Mouse (Mus musculus): ENCODE measurements around the gene Scn4a.

Gene Scn4a

GRCm38 (mm10) chr11:106314333-106314812 lies 38.7 kb downstream of the Scn4a start, which contains the start of gene Cd79b:
TSS of gene Cd79b (minus strand) at chr11:106314762.
- DNase-seq (ENCODE audit: low read depth, low spot score) = no peak

- no peak for DNase-seq (ENCODE audit: low read depth, low spot score)
Observed at GRCm38 (mm10) chr11:106313533-106313932, 39.6 kb downstream of the Scn4a start.

- no peak for DNase-seq (ENCODE audit: low read depth, low spot score)
Observed at GRCm38 (mm10) chr11:106310123-106310522, 43.0 kb downstream of the Scn4a start.

- no peak for DNase-seq (ENCODE audit: low read depth, low spot score)
Observed at GRCm38 (mm10) chr11:106308162-106308561, 44.9 kb downstream of the Scn4a start.

GRCm38 (mm10) chr11:106307432-106307831 lies 45.7 kb downstream of the Scn4a start:
- DNase-seq (ENCODE audit: low read depth, low spot score) = no peak

GRCm38 (mm10) chr11:106306758-106307157 lies 46.3 kb downstream of the Scn4a start:
- no peak for DNase-seq (ENCODE audit: low read depth, low spot score)

GRCm38 (mm10) chr11:106306065-106306385 lies 47.1 kb downstream of the Scn4a start:
- DNase-seq (ENCODE audit: low read depth, low spot score) = no peak

- DNase-seq (ENCODE audit: low read depth, low spot score) = no peak
Observed at GRCm38 (mm10) chr11:106305348-106306064, 47.6 kb downstream of the Scn4a start.

- no peak for DNase-seq (ENCODE audit: low read depth, low spot score)
Observed at GRCm38 (mm10) chr11:106302634-106303033, 50.5 kb downstream of the Scn4a start.

- DNase-seq (ENCODE audit: low read depth, low spot score) = no peak
Observed at GRCm38 (mm10) chr11:106301765-106302164, 51.3 kb downstream of the Scn4a start, which contains the start of gene Gh. TSS of gene Gh (minus strand) at chr11:106301865.

GRCm38 (mm10) chr11:106291861-106292260 lies 61.2 kb downstream of the Scn4a start:
- DNase-seq (ENCODE audit: low read depth, low spot score) = no peak

GRCm38 (mm10) chr11:106290376-106290775 lies 62.7 kb downstream of the Scn4a start:
- no peak for DNase-seq (ENCODE audit: low read depth, low spot score)

- no peak for DNase-seq (ENCODE audit: low read depth, low spot score)
Observed at GRCm38 (mm10) chr11:106289369-106289768, 63.7 kb downstream of the Scn4a start.

GRCm38 (mm10) chr11:106286987-106287386 lies 66.1 kb downstream of the Scn4a start:
- DNase-seq (ENCODE audit: low read depth, low spot score) = no peak

- no peak for DNase-seq (ENCODE audit: low read depth, low spot score)
Observed at GRCm38 (mm10) chr11:106286206-106286605, 66.9 kb downstream of the Scn4a start.

GRCm38 (mm10) chr11:106284126-106284525 lies 69.0 kb downstream of the Scn4a start:
- DNase-seq (ENCODE audit: low read depth, low spot score) = no peak

- DNase-seq (ENCODE audit: low read depth, low spot score) = no peak
Observed at GRCm38 (mm10) chr11:106283371-106283770, 69.7 kb downstream of the Scn4a start.

- DNase-seq (ENCODE audit: low read depth, low spot score) = no peak
Observed at GRCm38 (mm10) chr11:106282452-106282851, 70.6 kb downstream of the Scn4a start.

- peak; percentile 86 for DNase-seq (ENCODE audit: low read depth, low spot score)
Observed at GRCm38 (mm10) chr11:106276454-106276853, 76.6 kb downstream of the Scn4a start, which contains the start of gene Tcam1. TSS of gene Tcam1 (plus strand) at chr11:106276672.

- no peak for DNase-seq (ENCODE audit: low read depth, low spot score)
Observed at GRCm38 (mm10) chr11:106274971-106275411, 78.1 kb downstream of the Scn4a start.

- DNase-seq (ENCODE audit: low read depth, low spot score) = no peak
Observed at GRCm38 (mm10) chr11:106274374-106274773, 78.7 kb downstream of the Scn4a start.

- no peak for DNase-seq (ENCODE audit: low read depth, low spot score)
Observed at GRCm38 (mm10) chr11:106273811-106274210, 79.3 kb downstream of the Scn4a start.

GRCm38 (mm10) chr11:106273311-106273684 lies 79.8 kb downstream of the Scn4a start:
- DNase-seq (ENCODE audit: low read depth, low spot score) = no peak
